Mouse (Mus musculus) megakaryocyte progenitor cell, adult 5-6 weeks (primary cell): Measurements from ENCODE around the gene Sec16a. TPM values are rescaled to one million over a fixed set of nuclear protein-coding genes. Genes with fewer than 3 reads are reported as not detected.
"Not testable (repeated sequence)": the region's sequence is repeated elsewhere in the genome, so short reads cannot be mapped to it uniquely, and the experiment has no call there.

Source experiments
- ATAC-seq: replicated peaks from 2 replicates; pipeline ENCODE4 v1.8.0; 2016; ENCODE audit warnings: mild to moderate bottlenecking, moderate TSS enrichment, inconsistent platforms; ENCODE audit not compliant: poor library complexity
- total RNA-seq, 2 experiments: library from RNA; stranded (forward) in 1 of 2; stranded (reverse) in 1 of 2; fragments of 157-497, 149-512 nt in 1 of 2; fragments of 200-1000 nt in 1 of 2; gene quantifications; 2 replicates each; pipeline versions ENCODE4 v1.2.3 to v1.2.4; 2015 to 2017

Gene Sec16a
- total RNA-seq, 2 experiments from 2014 or later, result 23.9 to 48.3 TPM

DNA sequence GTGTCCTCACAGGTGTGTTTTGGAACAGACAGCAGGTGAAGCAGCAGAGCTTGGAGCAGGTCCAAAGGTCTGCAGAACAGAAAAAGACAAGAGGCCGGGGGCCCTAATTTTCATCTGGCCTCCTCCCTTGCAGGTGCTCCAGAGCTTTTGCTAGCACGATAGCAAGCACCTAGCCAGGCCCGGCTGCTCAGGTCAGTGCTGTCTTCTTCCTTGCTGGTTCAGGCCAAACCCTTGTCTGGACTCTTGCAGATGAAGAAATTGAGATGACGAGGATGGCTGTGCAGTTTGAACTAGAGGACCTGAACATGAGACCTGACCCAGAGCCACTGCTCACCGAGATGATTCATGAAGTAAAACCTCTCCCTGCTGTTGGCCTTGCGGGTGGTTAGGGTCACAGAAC lies 53.4 kb downstream of the Sec16a start:
- ATAC-seq, result no peak

DNA sequence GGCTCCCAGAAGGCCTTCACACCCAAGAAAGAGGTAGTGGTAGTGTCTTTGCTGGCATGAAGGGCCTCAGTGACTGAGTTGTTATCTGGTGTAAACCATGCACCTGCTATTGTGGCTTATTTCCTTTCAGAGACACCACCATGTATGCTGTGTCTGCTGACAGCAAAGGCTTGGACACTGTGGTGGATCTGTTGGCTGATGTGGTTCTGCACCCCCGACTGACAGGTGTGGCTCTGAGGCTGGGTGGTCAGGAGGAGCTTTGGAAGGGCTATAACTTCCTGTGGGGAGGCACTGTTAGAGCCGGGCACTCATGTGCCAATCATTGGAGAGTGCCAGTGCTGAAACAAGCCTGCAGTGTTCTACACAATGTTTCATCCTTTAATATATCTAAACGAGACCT lies 54.1 kb downstream of the Sec16a start:
- ATAC-seq, result no peak

DNA sequence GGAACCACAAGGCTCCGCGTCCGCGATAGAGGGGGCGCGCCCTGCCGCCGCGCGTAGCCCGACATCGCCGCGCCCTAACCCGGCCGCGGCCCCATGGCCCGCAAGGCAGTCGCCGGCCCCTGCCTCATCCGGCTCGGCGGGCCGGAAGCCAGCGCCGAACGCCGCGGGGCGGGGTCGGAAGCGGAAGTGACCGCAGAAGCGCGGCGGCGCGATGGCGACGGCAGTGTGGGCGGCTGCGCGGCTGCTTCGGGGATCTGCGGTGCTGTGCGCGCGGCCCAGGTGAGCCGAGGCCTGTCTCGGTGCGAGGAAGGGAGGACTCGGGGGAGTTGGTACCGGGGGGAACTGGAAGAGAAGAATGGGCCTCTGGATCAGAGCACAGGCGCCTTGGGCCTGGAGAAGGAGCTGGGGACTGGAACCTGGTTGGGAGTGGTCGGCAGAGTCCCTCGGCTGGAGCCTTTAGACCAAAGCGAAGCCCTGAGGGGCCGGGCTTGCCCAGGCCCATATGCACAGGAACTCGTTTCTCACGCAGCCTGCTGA lies 55.8 kb downstream of the Sec16a start, which contains the start of the genes Entr1 and Pmpca:
Entr1 (minus strand) TSS at position 163 of the 537 bp plus-strand sequence.
Pmpca (plus strand) TSS at position 186 of the 537 bp plus-strand sequence.
- peak; percentile 93 for ATAC-seq

DNA sequence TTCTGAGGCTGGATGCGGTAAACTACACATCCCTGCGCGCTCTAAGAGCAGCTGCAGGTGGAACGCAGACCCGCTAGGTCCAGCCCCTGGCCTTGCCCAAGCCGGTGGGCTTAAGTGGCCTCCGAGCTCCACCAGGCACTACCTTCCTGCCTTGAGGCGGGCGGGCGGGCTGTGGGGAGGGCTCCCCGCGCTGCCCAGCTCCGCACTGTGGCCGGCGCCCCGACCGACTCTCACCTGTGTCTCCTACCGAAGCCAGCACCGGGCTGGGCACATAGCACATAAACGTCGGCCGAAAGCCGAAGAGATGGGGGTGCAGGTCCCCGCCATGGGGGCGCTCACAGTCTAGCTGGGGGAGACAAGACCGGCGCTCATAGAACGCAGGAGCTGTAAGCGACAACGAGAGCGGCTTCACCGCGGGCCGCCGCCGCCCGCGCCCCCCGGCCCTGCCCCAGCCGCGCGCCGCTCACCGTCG lies 56.3 kb downstream of the Sec16a start:
- no peak for ATAC-seq

DNA sequence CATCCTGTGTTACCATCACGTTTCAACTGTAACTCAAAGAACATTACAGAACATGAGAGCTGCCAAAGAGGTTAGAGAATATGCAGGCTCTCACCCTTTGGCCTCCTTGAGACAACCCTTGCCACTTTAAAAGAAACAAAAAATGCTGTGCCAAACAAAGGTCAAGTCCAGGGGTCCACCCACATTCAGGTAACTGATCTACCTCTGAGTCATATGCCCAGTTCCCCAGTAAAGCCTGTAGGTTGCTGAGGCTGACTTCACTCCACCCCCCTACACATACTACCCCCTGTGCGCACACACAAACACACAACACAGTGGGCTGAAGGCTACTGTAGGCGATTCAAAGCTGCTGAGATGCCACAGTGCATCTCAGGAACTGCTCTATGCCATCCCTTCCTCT lies 57.3 kb downstream of the Sec16a start:
- no peak for ATAC-seq

DNA sequence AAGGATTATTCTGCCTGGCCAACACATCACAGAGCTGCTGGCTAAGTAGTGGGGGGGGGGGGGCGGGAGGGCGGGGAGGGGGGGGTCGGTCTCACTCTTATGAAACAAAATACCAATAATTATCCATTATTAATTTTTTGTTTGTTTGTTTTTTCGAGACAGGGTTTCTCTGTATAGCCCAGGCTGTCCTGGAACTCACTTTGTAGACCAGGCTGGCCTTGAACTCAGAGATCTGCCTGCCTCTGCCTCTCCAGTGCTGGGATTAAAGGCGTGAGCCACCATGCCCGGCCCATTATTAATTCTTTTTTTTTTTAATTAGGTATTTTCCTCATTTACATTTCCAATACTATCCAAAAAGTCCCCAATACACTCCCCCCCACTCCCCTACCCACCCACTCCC lies 64.1 kb downstream of the Sec16a start:
- ATAC-seq, result not testable (repeated sequence)

DNA sequence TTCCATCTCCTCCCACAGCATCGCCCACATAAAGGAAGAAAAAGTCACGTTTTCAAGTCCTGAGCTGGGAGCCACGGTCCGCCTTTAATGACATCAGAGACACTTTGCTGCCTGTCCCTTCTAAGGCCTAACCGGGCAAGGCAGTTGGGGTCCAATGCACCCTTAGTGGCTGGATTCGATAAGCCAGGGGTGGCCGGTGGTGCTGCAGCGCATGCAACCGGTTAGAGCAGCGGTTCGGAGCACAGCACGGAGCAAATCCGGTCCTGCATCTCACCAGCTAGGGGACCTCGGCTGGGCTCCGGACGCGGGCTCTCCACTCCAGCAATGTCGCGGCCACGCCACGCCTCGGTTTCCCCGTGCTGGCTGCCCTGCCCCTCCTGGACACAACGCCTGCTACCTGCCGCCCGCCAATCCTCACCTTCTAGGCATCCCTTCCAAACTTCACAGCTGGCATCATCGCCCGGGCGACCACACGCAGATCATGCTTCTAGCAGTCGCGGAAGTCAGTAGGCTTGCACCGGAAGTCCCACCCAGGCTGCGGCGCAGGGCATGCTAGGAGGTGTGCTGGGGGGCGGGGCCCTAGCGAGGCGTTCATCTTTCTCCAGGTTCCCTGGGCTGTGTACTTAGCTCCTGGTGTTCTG lies 64.8 kb downstream of the Sec16a start, which contains the start of gene Snapc4:
Snapc4 (minus strand) TSS at position 523 of the 641 bp plus-strand sequence.
- ATAC-seq, result peak; percentile 99

DNA sequence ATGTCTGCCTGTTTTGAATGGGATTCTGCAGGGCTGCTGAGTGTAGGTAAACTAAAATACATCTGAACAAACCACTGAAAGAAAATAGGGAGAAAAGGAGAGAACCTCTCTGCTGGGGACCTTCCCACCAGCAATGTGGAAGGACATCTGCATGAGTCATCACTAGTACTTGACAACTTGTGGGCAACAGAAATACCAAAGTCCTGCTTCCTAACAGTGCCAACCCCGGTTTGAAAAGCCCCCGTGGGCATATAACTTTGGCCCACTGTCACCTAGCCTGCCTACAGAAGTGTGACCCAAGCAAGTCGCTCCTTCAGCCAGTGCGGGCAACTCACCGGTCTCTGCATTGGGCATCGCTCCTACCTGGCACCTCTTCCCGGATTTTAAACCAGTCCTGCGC lies 72.6 kb downstream of the Sec16a start:
- ATAC-seq, result no peak

DNA sequence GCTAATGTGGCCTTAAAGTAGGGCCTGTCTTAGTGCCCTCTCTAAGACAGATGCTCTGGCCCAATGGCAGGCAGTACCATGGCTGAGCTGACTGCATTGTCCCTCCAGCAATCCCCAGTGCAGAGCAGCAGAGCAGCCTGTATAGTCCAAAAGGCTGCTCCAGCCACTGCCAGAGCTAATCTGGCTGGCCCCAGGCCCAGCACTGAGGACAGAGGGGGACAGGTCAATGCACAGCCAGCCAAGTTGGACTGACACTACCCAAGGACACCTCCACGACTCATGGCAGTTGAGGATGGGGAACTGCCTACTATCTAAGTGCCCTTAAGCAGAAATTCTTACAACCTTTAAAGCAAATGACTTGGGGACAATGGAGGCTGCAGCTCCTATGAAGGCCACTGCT lies 76.4 kb downstream of the Sec16a start:
- no peak for ATAC-seq

DNA sequence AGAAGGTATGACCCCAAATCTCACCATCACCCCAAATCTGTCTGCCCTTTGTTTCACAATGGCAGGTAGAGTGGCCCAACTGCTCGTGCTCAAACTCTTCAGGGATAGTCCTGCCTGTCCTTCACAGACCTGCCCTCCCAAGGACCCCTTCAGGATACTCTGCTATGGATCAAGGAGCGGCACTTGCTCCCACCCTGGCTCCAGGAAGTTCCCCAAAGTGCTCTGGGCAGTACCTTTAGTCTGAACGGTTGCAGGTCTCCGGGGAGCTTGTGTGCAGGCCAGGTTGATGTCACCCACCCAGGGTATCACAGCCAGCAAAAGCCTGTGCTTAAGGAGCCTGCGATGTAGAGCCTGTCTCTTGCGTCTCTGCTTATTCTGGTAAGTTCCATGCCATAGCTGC lies 77.1 kb downstream of the Sec16a start:
- ATAC-seq, result no peak

DNA sequence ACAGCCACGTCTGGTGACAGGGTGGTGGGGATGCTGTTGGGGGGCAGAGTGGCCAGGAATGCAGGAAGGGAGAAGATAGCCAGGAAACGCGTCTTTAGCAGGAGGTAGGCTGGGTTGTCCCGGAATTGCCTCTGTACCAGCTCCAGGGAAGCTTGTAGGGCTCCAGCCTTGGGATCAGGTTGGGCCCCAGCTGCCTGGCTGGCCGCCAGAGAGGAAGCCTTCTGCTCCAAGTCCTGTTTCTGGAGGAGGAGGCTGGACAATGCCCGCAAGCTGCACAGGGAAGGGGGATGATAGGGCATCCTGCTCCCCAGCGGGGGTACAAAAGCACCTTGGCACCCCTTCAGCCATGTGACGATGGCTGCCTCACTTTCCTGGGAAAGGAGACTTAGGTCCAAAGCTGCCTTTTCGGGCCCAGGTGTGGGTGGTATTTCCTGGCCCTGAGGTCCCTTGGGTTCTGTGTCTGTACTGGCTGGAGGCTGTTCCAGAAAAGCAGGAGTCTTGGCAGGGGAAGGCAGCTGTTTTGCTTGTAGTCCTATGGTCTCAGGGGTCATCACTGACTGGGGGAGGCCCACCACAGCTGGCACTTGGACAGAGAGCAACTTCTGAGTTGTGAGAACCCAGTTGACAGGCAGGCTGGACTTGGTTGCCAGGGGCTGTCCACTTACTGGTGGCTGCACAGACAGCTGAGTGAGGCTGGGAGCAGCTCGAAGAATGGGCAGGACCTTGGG lies 80.1 kb downstream of the Sec16a start:
- no peak for ATAC-seq

DNA sequence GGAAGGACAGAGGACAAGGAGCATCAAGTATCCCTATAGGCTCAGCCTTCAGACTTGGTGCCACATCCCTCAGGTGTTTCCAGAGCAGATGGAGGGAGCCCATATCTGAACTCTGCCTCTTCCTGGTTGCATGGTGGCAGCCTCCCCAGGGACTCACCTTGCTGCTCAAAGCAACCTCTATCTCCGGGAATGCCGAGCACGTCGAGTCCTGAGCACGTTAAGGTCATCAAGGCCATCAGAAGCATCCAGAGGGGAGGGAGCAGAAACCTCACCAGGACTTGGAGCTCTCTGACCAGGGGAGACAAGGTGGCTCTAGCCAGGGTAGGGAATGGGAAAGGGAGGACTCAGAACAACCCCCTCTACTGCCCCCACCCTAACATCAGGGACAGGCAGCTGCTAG lies 81.5 kb downstream of the Sec16a start:
- no peak for ATAC-seq

DNA sequence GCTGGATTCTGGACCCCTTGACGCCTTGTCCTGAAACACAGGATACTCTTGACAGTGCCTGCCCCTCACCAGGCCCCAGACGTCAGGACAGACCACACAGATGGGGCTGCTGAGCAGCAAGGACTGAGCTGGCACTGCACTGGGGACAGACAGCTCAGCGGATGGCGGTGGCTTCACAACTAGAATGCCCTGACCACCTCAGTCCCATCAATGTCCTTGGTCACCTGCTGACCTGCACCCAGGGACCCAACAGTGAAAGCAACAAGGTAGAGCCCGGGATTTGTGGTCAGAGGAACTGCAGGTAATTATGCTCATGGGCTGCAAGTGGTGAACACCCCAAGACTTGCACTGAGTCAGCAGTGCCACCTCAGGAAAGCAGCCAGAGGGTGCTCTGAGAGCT lies 82.0 kb downstream of the Sec16a start:
- no peak for ATAC-seq

DNA sequence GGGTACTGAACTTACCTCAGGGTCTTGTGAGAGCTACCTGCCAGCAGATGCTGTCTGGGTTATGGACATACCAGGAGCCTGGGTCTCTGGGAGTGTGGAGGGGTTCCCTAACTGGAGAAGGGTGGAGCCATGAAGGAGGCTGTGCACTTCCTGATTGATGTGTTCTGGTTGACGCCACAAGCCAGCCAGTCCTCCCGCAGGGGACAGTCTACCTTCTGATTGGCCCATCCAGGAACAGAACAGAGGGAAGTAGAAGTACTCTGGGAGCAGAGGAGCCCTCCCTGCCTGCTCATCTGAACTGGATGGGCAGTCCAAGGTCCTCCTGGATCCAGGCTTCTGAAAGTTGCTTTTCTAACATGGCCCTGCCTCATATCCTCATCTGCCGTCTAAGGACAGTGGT lies 84.2 kb downstream of the Sec16a start, which contains the start of gene Card9:
Card9 (minus strand) TSS at position 147 of the 400 bp plus-strand sequence.
- ATAC-seq, result peak; percentile 82

DNA sequence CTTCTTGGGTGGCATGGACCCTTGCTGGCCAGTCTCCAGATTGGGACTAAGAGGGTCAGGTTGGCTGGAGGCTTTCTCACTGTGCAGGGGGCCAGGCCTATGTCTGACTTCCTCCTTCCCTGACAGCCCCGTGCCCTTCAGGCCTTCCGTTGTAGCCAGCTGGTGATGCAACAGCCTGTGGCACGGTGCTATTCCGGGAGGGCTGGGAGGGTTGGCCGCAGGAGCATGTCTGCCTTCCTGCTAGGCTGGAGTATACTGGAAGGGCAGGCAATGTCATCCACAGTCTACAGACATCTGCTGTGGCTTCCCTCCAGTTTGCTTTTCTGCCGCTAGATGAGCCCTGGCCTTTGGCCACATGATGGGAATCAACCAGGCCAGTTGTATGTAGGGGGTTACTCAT lies 85.0 kb downstream of the Sec16a start:
- ATAC-seq, result peak; percentile 77

Other genes with a start within 250 kb of the Sec16a start
- not detected in 2 replicates for gene Lhx3, start 236.9 kb downstream of the Sec16a start, total RNA-seq (2015)
- gene Lhx3, start 236.9 kb downstream of the Sec16a start, total RNA-seq (2017), result not detected in 2 replicates
- gene Qsox2, start 207.7 kb downstream of the Sec16a start, total RNA-seq (2015), result 6.9 and 10.3 TPM in 2 replicates
- 5.3 and 5.9 TPM in 2 replicates for gene Qsox2, start 207.7 kb downstream of the Sec16a start, total RNA-seq (2017)
- not detected in 2 replicates for gene Ccdc187, start 150.7 kb downstream of the Sec16a start, total RNA-seq (2015)
- not detected in 2 replicates for gene Ccdc187, start 150.7 kb downstream of the Sec16a start, total RNA-seq (2017)
- 6.7 and 7.1 TPM in 2 replicates for gene Gpsm1, start 129.7 kb downstream of the Sec16a start, total RNA-seq (2015)
- 7.4 and 11.9 TPM in 2 replicates for gene Gpsm1, start 129.7 kb downstream of the Sec16a start, total RNA-seq (2017)
- 6.4 and 6.8 TPM in 2 replicates for gene Dnlz, start 93.1 kb downstream of the Sec16a start, total RNA-seq (2015)
- 5.8 and 6.9 TPM in 2 replicates for gene Dnlz, start 93.1 kb downstream of the Sec16a start, total RNA-seq (2017)
- gene Card9, start 84.3 kb downstream of the Sec16a start, total RNA-seq (2015), result 27.3 and 33.3 TPM in 2 replicates
- gene Card9, start 84.3 kb downstream of the Sec16a start, total RNA-seq (2017), result 99.2 and 121 TPM in 2 replicates
- gene Snapc4, start 64.6 kb downstream of the Sec16a start, total RNA-seq (2015), result 15.6 and 23.2 TPM in 2 replicates
- 35.6 and 41.8 TPM in 2 replicates for gene Snapc4, start 64.6 kb downstream of the Sec16a start, total RNA-seq (2017)
- gene Entr1, start 55.9 kb downstream of the Sec16a start, total RNA-seq (2015), result 44.4 and 53.5 TPM in 2 replicates
- 33.6 and 37.9 TPM in 2 replicates for gene Entr1, start 55.9 kb downstream of the Sec16a start, total RNA-seq (2017)
- 36.7 and 50.1 TPM in 2 replicates for gene Pmpca, start 55.9 kb downstream of the Sec16a start, total RNA-seq (2015)
- 52.8 and 62.4 TPM in 2 replicates for gene Pmpca, start 55.9 kb downstream of the Sec16a start, total RNA-seq (2017)
- gene Inpp5e, start 36.0 kb downstream of the Sec16a start, total RNA-seq (2015), result 13.5 and 13.9 TPM in 2 replicates
- 5.3 and 7.1 TPM in 2 replicates for gene Inpp5e, start 36.0 kb downstream of the Sec16a start, total RNA-seq (2017)
- 15.5 and 19.0 TPM in 2 replicates for gene Notch1, start 71.4 kb upstream of the Sec16a start, total RNA-seq (2015)
- 8.8 and 9.3 TPM in 2 replicates for gene Notch1, start 71.4 kb upstream of the Sec16a start, total RNA-seq (2017)
- gene Egfl7, start 134.8 kb upstream of the Sec16a start, total RNA-seq (2015), result 29.9 and 58.3 TPM in 2 replicates
- gene Egfl7, start 134.8 kb upstream of the Sec16a start, total RNA-seq (2017), result 24.6 and 24.9 TPM in 2 replicates
- gene Gm20532, start 141.4 kb upstream of the Sec16a start, total RNA-seq (2015), result not detected in 2 replicates
- gene Gm20532, start 141.4 kb upstream of the Sec16a start, total RNA-seq (2017), result not detected in 2 replicates
- gene Agpat2, start 159.2 kb upstream of the Sec16a start, total RNA-seq (2015), result 47.8 and 50.3 TPM in 2 replicates
- 43.5 and 52.3 TPM in 2 replicates for gene Agpat2, start 159.2 kb upstream of the Sec16a start, total RNA-seq (2017)
- gene Fam69b, start 183.2 kb upstream of the Sec16a start, total RNA-seq (2015), result 2.8 and 4.8 TPM in 2 replicates
- 9.2 and 9.4 TPM in 2 replicates for gene Fam69b, start 183.2 kb upstream of the Sec16a start, total RNA-seq (2017)
- 0.30 and 1.6 TPM in 2 replicates for gene Lcn4, start 226.1 kb upstream of the Sec16a start, total RNA-seq (2015)
- gene Lcn4, start 226.1 kb upstream of the Sec16a start, total RNA-seq (2017), result not detected in 2 replicates